Mouse (Mus musculus): ENCODE data around the gene Fxyd7.

The Fxyd7 gene

DNA sequence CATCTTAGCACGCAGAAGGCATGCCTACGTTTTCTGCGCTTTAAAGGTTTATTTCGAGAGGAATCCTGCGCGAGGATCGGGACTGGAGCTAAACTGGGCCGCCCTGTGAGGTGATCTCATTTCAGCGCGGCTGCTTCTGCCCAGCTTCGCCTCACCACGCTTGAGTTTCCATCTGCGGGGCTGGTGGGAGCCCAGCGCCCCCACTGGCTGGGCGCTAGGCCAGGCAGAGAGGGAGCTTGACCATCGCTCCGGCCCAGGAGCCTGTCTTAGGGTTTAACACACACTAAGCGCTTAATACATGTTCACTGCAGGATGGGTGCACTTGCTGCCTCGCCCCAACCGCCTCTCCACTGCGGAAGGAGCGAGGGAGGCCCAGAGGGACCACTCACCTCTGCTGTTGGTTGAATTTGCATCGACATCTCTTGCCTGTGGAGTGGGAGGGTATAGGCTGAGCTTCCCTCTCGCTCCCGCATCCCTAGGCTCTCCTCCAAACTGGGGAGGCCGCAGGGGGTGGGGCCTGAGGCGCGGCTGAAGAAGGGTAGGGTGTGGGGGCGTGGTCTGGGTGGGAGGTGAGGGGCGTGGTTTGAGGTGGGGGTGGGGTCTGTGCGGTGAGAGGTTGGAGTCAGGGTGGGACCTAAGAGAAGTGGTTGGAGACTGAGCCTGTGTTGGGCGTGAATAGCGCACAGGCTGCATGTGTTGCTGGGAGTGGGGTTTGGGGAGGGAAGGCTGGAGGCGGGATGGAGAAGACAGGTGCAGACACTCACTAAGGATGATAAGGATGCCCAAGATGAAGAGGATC lies 1.6 kb upstream of the Fxyd7 start:
- DNase-seq (ENCODE audit: extremely low read depth, insufficient read length, low spot score): no peak

DNA sequence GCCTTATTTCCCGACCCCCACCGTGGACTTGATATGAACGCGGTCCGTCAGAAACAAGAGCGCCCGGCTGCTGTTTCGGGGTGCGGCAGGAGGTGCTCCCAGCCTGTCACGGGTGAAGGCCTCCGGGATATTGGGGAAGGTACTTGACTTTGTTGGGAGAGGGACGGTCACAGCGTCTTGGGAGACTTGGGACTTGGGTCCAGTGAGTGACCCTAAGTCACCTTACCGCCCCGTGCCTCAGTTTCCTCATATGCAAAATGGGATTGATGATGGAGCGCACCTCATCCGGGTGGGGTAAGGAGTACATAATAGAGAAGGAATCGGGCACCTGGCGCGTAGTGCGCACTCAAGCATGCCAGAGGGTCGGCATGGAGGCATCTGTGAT lies 976 bp upstream of the Fxyd7 start:
- no peak for DNase-seq (ENCODE audit: extremely low read depth, insufficient read length, low spot score)

DNA sequence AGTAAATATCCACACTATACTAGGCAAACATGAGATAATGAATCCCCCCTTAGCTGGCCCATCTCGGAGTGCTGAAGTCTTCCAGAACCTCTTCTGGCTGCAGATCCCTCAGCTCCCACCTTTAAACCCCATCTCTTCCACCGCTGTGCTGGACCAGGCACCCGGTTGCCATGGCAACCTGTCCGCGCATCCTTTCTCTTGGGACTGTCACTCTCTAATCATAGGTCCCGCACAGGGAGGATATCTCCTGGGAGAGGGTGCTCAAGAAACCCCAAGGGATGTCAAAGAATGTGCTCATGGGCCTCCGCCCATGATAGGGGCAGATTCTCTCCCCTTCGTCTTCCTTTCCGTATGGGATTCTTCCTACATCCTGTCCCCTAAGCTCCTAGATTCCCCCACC lies 346 bp downstream of the Fxyd7 start:
- no peak for DNase-seq (ENCODE audit: extremely low read depth, insufficient read length, low spot score)

DNA sequence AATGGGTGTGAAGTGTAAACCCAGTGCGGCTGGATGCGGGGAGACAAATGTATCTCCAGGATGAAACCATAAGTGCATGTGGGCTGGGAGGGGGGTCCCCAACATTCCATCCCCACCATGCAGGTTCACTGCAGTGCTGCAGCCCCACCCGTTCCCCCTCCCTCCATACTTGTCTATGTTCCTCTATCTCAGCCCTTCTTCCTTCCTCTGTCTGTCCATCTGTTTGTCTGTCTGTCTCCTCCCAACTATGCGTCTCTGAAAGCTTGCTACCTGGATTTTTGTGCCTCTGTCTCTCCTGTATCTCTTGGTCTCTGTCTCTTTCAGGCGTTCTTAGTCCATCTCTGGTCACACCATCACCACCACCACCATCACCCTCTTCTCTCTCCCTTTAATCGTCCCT lies 780 bp downstream of the Fxyd7 start:
- no peak for DNase-seq (ENCODE audit: extremely low read depth, insufficient read length, low spot score)

DNA sequence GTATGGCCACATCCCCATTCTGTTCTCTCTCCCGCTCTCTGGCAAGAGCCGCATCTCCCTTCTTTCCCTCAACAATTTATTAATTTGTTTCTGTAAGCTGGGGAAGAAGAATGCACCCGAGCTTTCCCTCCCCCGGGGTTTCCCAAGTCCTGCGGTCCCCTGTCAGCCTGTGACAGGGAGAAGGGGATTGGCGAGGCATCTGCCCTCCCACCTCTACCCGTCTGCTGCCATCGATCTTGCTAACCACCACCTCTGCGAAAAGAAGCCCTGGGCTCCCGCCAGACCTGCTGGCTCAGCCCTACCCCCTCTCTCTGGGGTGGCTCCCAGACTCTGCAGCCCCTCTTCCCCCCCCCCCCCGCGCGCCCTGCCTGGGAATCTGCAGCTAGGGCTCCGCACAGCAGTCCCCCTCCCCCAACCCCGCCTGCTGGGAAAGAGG lies 1.4 kb downstream of the Fxyd7 start:
- no peak for DNase-seq (ENCODE audit: extremely low read depth, insufficient read length, low spot score)

DNA sequence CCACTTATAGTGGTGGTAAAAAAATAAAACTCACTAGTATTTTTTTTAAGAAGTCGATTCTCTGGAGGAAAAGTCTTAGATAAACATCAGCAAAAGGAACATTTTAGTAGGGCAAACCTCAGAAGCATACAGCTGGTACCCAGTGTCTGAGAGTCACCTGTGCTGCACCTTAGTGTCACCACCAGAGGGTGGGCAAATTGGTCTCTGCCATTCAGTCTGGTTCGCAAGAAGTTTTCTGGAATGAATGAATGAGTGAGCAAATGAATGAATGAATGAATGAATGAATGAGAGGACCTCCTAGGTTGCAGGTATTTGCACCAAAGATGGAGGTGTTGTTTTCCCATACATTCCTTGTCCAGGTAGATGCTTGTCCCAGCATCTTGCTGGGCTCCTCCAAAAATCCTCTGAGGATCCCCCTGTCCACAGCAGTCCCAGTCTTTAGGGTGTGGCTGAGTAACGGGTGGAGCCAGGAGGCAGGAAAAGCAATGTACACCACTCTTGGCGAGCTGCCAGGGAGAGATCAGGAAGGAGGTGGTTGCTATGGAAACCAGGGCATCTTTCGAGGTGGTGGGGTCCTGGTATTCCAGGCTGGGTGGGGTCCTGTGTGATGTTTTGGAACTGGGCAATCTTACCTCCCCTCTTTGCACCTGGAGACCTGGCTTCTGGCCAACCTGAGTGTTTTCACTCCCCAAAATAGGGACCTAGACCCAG lies 2.0 kb downstream of the Fxyd7 start:
- no peak for DNase-seq (ENCODE audit: extremely low read depth, insufficient read length, low spot score)

GRCm38 (mm10) chr7:31042431-31042910 lies 8.8 kb downstream of the Fxyd7 start, which contains the start of gene Fxyd5:
Fxyd5 (minus strand) TSS chr7:31042481.
- no peak for DNase-seq (ENCODE audit: extremely low read depth, insufficient read length, low spot score)

- DNase-seq (ENCODE audit: extremely low read depth, insufficient read length, low spot score): peak; percentile 87
These were observed 9.5 kb downstream of the Fxyd7 start for GRCm38 (mm10) chr7:31041662-31042315.

DNA sequence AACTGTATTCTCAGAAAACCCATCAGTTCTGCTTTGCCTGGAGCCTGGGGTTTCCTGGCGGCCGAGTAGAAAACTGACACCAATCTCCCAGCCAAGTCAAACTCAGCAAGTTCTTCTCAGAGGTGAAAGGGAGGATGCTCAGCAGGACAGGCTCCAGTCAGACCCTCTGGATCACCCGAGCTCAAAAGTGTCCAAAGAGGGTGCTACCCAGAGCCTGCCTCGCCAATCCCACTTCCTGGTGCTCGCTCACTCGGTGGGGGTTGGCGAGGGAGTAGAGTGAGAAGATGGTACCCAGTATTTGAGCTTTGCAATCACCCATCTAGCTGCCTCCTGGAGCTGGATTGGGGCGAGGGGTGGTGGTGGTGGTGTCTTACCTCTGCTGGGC lies 10.3 kb downstream of the Fxyd7 start:
- DNase-seq (ENCODE audit: extremely low read depth, insufficient read length, low spot score): peak; percentile 46

GRCm38 (mm10) chr7:31040281-31041022 lies 10.8 kb downstream of the Fxyd7 start:
- DNase-seq (ENCODE audit: extremely low read depth, insufficient read length, low spot score): no peak

DNA sequence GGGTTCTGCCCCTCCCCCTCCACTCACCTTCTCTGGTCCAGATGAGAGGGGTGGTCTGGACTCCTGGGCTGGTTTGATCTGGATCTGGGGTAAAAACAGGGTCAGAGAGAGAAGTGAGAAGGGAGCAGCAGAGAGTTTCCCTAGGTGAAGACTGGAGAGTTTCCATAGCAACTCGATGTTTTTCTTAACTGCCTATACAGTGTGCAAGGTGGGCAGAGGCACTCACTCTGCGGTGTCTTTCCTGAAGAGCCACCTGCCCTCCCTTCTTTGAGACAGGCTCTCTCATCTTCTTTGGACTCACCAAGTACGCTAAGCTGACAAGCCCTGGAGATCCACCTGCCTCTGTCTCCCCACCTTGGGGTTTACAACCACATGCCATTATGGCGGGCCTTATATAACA lies 12.3 kb downstream of the Fxyd7 start:
- no peak for DNase-seq (ENCODE audit: extremely low read depth, insufficient read length, low spot score)

DNA sequence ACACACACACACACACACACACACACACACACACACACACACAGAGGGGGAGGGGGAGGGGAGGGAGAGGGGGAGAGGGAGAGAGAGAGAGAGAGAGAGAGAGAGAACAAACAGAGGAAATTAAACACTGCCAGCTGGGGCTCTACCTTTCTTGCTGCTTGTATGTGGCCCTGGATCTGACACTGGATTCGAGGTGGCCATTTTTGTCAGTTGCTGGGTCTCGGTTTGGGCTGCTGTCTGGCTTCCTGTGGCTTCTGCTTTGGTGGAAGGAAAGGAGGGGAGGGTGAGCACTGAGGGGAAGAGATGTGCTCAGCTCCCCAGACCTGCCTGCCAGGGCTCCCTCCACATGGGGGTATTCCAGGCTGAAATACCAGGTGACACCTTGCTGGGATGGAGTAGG lies 13.6 kb downstream of the Fxyd7 start:
- DNase-seq (ENCODE audit: extremely low read depth, insufficient read length, low spot score): no peak

DNA sequence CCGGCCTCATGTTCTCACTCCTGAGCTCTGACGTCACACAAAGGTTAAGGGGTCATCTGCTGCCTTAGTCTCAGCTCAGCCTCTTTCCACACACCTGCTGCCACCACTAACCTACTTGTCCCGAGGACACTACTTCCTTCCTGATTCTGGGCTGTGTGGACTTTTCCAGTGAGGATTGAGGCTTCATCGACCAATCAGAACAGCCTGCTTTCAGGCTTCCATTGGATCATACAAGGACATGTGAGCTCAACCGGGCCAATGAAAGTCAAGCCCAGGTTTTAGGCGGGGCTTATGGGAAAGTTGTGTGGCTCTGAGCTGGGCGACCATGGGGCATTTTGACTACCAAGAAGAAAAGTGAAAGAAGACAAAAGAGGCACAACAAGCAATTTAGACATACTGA lies 14.3 kb downstream of the Fxyd7 start:
- DNase-seq (ENCODE audit: extremely low read depth, insufficient read length, low spot score): no peak

GRCm38 (mm10) chr7:31035291-31035690 lies 16.0 kb downstream of the Fxyd7 start:
- DNase-seq (ENCODE audit: extremely low read depth, insufficient read length, low spot score): no peak

- no peak for DNase-seq (ENCODE audit: extremely low read depth, insufficient read length, low spot score)
These were observed 16.5 kb downstream of the Fxyd7 start for GRCm38 (mm10) chr7:31034789-31035188.

DNA sequence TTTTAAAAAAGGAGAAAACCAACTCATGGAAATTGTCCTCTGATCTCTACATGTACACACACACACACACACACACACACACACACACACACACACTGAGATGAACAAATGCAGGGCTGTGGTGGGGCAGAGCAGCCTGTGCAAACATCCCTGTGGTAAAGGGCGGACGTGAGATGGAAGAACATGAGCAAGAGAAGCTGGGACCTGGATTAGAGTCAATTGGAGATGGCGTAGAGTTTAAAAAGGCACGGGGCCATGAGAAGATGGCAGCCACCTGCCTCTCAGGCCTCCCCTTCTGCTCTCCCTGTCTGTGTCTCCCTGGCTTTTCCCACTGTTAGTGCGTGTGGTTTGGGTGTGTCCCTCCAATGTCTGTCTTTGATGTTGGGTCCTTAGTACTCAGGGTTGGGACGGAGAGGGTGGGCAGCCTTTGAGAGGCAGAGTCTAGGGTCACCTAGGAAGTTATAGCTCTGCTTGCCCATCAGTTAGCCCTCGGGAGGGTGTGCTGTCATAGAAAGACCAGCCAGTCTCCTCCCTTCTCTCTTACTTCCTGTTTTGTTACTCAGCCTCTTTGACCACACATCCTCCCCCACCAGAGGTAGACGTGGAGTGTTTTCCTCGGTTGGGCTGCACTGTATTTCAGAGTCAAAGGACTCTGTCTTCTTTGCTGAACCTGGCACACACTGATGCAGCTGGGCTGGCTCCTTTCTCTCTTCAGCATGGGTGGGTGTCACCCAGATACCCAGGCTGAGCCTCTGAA lies 17.7 kb downstream of the Fxyd7 start:
- DNase-seq (ENCODE audit: extremely low read depth, insufficient read length, low spot score): no peak

DNA sequence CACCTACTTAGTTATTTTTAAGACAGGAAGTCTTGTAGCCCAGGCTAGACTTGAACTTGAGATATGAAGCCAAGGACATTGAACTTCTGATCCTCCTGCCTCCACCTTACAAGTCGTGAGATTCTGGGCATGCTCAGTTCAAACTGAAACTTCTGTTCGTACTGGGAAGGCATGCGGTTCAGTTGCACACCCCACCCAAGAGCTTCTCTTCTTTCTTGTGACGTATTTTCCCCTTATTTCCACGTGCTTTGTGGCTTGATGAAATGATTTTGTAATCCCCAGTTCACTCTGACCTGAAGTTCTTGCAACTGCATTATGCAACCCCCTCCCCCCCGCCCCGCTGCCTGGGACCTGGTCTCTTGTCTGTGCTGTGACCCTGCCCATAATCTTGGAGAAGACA lies 19.5 kb downstream of the Fxyd7 start:
- no peak for DNase-seq (ENCODE audit: extremely low read depth, insufficient read length, low spot score)

DNA sequence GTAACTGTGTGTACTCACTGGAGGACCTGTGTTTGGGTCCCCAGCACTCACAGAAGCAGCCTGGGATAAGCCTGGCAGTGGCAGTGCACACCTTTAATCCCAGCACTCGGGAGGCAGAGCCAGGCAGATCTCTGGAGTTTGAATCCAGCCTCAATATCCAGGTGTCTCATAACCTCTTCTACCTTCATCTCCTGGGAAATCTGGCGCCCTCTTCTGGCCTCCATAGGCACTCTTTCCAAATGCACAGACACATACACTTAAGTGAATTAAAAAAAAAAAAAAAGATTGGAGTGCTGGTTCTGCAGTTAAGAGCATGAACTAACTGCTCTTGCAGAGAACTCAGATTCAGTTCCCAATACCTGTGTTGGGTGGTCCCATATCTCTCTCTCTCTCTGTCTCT lies 20.6 kb downstream of the Fxyd7 start:
- no peak for DNase-seq (ENCODE audit: extremely low read depth, insufficient read length, low spot score)

GRCm38 (mm10) chr7:31028609-31029008 lies 22.7 kb downstream of the Fxyd7 start:
- peak; percentile 13 for DNase-seq (ENCODE audit: extremely low read depth, insufficient read length, low spot score)

Measured in 3134 (cell line).